Mouse (Mus musculus) heart, adult 2 months (tissue): ENCODE results near the gene Pbld2.

Source experiments
- CTCF ChIP-seq: fragments of 200-600 bp; IDR thresholded peaks from 2 replicates; pipeline ENCODE4 v1.8.1; 2022; ENCODE audit warnings: antibody characterized with exemption, mild to moderate bottlenecking, moderate library complexity
- EP300 ChIP-seq: fragments of 200-500 bp; IDR thresholded peaks from 2 replicates; pipeline ENCODE4 v1.6.1; 2011; ENCODE audit warnings: low read depth, low read length, control low read depth; ENCODE audit not compliant: insufficient read depth
- POLR2A ChIP-seq: fragments of 200-500 bp; IDR thresholded peaks from 2 replicates; pipeline ENCODE4 v1.6.1; 2011; ENCODE audit warnings: mild to moderate bottlenecking, low read depth, low read length, control low read depth; ENCODE audit not compliant: insufficient read depth

DNA sequence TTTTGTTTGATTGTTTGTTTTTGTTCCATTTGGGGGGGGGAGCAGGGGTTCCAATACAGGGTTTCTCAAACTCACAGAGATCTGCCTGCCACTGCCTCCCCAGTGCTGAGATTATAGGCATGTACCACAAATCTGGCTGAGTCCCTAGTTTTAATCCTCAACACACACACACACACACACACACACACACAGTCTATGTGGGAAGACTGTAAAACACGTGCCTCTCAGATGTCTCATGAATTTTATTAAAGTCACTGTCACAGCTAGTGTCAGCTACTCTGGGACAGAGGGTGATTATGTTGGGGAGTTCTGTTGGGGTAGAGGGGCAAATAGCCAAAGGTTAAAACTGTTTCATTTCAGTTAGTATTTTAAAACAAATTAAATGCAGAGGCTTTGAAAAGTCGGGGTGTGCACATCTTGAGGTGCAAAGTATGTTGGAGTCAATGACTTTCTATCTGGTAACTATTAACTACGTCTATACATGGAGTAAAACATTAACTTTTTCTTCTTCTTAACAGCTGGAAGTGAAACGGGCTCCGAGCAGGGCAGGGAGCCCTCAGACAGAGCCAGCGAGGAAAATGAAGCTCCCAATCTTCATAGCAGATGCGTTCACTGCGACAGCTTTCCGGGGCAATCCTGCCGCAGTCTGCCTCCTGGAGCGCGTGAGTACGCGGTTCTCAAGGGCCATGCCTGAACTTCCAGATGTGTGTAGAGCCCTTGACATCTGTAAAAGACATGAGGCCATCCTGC, 14.6 kb downstream of the Pbld2 start:
- TF ChIP-seq CTCF (no peak), EP300 (no peak), POLR2A (no peak)
